Mouse (Mus musculus) left cerebral cortex, adult 2 months (tissue): ENCODE results near the gene Cenpb. TPM values are rescaled to one million over a fixed set of nuclear protein-coding genes. Genes with fewer than 3 reads are reported as not detected.

Experiments used
- DNase-seq, 2 experiments: peaks; one replicate each; pipeline ENCODE4 v3.0.0; 2021 to 2022; ENCODE audit warnings: low spot score in 2 of 2, mixed read lengths in 1 of 2; ENCODE audit errors: extremely low spot score in 1 of 2
- H3K27ac ChIP-seq: fragments of 200-600 bp; 2 replicates; pipeline ENCODE4 v1.8.1; 2022
- H3K4me3 ChIP-seq: fragments of 200-600 bp; 2 replicates; pipeline ENCODE4 v1.8.1; 2022
- CTCF ChIP-seq: fragments of 200-600 bp; IDR thresholded peaks from 2 replicates; pipeline ENCODE4 v1.8.1; 2022; ENCODE audit warnings: antibody characterized with exemption, mild to moderate bottlenecking, moderate library complexity
- intact Hi-C: fragments of 180-260 bp; cut with DNase I; formaldehyde crosslinking; loops from one replicate; pipeline ENCODE4 v1.15.1; 2025
- total RNA-seq, 2 experiments: library from RNA; stranded (reverse); gene quantifications; 2 replicates each; pipeline ENCODE4 v1.2.3; 2021

Cenpb gene
- total RNA-seq, 2 experiments from 2014 or later, result 65.3 to 69.8 TPM

DNA sequence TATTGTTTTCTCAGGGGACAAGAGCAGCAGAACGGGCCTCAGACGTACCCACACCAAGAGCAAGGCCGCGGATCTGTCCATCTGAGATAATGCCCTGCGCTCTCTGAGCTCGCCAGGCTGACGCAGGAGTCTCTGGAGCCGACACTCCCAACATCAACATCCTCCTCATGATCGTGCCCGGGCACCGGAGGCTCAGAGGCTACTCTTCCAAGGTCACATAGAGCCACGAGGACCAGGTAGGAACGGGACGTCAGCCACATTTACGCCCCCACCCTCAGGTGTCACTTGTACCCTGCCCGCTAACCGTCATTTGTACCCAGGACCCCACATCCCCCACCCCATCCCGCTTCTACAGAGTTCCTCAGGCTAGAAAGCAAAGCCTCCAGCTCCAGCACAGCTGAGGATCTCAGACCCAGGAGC, 20.4 kb downstream of the Cenpb start:
- TF ChIP-seq CTCF, result no peak
- H3K27ac ChIP-seq, result peak overlapping the region; percentile 78
- H3K4me3 ChIP-seq, result peak overlapping the region; percentile 72
- intact Hi-C loops, result no loop called here
- DNase-seq, result peak in 1 of 2 experiments; percentile 35

DNA sequence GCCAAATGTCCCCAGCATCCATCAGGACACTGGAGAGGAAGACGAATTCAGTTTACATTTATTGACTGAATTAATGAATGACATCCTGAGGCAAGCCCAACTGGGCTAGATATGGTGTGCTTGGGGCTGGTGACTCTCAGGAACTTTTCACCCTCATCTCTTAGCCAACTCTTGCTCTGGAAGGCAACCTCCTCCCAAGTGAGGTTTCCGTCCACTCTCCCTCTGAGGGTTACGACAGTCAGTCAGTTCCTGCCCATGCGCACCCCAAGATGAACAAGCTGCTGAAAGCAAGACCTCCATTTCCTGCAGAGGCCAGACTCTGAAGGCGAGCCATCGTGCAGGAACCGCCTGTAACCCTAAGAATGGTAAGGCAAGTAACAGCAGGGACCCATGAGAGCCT, 22.9 kb downstream of the Cenpb start:
- Histone ChIP-seq H3K27ac (no peak overlapping the region), H3K4me3 (no peak overlapping the region)
- no peak for DNase-seq
- no peak for TF ChIP-seq CTCF
- intact Hi-C loops, result no loop called here

DNA sequence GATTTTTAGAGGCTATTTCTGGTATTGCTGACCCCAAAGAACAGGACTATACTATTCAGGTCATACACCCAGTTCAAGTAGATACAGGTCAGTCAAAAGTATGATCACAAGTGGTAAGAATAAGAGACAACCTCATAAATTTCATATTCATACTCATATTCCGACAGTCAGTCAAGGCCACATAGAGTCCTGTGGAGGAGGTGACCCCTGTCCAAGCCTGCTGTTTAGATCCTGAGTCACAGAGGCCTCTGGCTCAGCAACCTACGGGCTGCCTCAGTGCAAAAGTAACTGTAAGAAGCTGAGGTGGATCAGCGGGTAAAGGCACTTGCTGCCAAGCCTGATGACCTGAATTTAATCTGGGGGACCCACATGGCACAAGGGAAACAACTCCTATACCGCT, 25.8 kb downstream of the Cenpb start:
- no peak for TF ChIP-seq CTCF
- intact Hi-C loops, result no loop called here
- DNase-seq, result no peak
- Histone ChIP-seq H3K27ac (no peak overlapping the region), H3K4me3 (no peak overlapping the region)

DNA sequence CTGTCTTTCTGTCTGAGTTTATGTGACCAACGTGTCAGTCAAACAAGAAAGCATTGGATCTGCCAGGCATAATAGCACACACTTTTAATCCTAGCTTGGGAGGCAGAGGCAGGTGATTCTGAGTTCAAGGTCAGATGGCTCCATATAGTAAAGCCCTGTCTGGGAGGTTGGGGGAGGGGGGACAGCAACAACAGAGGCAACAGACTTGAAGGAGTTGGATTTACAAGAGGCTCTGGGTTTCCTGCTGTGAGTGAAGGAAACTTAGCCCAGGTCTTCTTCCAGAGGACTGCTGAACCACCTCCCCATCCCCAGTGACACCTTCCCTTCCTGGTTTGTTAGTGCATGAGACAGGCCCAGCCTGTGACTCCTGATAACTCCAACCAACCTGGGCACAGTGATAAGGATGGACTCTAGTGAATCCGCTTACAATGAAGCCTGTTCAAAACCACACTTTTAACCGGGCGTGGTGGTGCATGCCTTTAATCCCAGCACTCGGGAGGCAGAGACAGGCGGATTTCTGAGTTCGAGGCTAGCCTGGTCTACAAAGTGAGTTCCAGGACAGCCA, 27.6 kb downstream of the Cenpb start:
- TF ChIP-seq CTCF, result no peak
- intact Hi-C loops, result no loop called here
- no peak overlapping the region for H3K27ac ChIP-seq
- H3K4me3 ChIP-seq, result no peak overlapping the region
- no peak for DNase-seq

GRCm38 (mm10) chr2:131149254-131149578, 30.7 kb downstream of the Cenpb start:
- Histone ChIP-seq H3K4me3 (no peak overlapping the region), H3K27ac (no peak overlapping the region)
- DNase-seq, result no peak
- TF ChIP-seq CTCF, result no peak
- intact Hi-C loops, result no loop called here

- DNase-seq, result no peak
- intact Hi-C loops, result no loop called here
- H3K4me3 ChIP-seq, result no peak overlapping the region
- H3K27ac ChIP-seq, result no peak overlapping the region
- TF ChIP-seq CTCF, result no peak
These were observed 31.3 kb downstream of the Cenpb start for GRCm38 (mm10) chr2:131148353-131149253.

GRCm38 (mm10) chr2:131147043-131147365, 32.9 kb downstream of the Cenpb start:
- no peak for TF ChIP-seq CTCF
- no peak for DNase-seq
- Histone ChIP-seq H3K4me3 (no peak overlapping the region), H3K27ac (no peak overlapping the region)
- intact Hi-C loops, result no loop called here

- no peak for TF ChIP-seq CTCF
- intact Hi-C loops, result no loop called here
- H3K27ac ChIP-seq, result no peak overlapping the region
- no peak overlapping the region for H3K4me3 ChIP-seq
- peak in 1 of 2 experiments; percentile 32 for DNase-seq
These were observed 33.4 kb downstream of the Cenpb start for GRCm38 (mm10) chr2:131146193-131147042.

GRCm38 (mm10) chr2:131145536-131145935, 34.3 kb downstream of the Cenpb start:
- no peak for DNase-seq
- intact Hi-C loops, result no loop called here
- TF ChIP-seq CTCF, result no peak
- H3K27ac ChIP-seq, result no peak overlapping the region
- no peak overlapping the region for H3K4me3 ChIP-seq

DNA sequence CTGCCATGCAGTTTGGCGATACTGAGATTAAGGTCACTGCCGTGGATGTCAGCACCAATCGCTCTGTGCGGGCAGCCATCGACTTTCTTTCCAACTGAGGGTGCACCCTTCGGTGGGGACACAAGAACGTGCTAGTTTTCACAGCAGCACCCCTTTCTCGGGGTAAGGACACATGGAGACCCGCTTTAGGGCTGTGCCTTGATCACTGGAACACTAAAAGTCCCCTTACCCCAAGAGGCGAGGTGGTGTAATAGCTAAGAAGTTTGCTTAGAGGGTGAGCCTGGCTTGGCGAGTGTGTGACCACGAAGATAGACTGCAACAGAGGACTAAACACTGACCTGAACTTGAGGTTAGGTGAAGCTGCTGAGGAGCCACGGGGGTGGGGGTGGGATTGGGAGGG, 34.7 kb downstream of the Cenpb start:
- H3K27ac ChIP-seq, result no peak overlapping the region
- no peak for DNase-seq
- H3K4me3 ChIP-seq, result no peak overlapping the region
- intact Hi-C loops, result no loop called here
- TF ChIP-seq CTCF, result no peak

- Histone ChIP-seq H3K4me3 (no peak overlapping the region), H3K27ac (no peak overlapping the region)
- no peak for TF ChIP-seq CTCF
- intact Hi-C loops, result loop anchor here (2.0 kb wide), 1 partner anchor 48 kb away; no protein-coding TSS in a partner anchor
- DNase-seq, result no peak
These were observed 36.7 kb downstream of the Cenpb start for GRCm38 (mm10) chr2:131143007-131143780.

GRCm38 (mm10) chr2:131142592-131142991, 37.3 kb downstream of the Cenpb start:
- peak; percentile 44 to 54 for DNase-seq
- H3K4me3 ChIP-seq, result no peak overlapping the region
- intact Hi-C loops, result loop anchor here (2.0 kb wide), 1 partner anchor 48 kb away; no protein-coding TSS in a partner anchor
- peak; percentile 77 for TF ChIP-seq CTCF
- no peak overlapping the region for H3K27ac ChIP-seq
